Mouse (Mus musculus) layer of hippocampus, adult 11-12 months (tissue): ENCODE data around the gene Slc39a9.

Experiments used
- DNase-seq: peaks from one replicate; pipeline ENCODE4 v3.0.0; 2022; ENCODE audit warnings: low spot score

Slc39a9 gene

DNA sequence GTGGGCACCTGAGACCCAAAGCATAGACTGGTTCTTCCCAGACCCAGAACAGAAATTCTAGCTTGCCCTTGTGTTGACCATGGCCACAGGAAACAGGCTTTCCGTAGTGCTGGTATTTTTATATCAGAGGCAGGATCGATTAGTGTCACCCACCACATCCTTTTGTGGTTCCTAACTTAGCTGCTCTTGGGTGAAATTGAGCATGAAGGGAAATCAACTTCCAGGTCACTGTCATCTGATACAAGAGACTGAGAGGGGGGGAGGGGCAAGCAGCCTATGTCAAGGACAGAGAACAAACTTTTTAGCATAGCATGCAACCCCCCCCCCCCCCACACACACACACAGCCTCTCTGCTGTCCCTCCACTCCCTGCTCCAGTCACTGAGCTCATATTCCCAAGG is 75.5 kb downstream of the Slc39a9 start:
- DNase-seq = no peak

DNA sequence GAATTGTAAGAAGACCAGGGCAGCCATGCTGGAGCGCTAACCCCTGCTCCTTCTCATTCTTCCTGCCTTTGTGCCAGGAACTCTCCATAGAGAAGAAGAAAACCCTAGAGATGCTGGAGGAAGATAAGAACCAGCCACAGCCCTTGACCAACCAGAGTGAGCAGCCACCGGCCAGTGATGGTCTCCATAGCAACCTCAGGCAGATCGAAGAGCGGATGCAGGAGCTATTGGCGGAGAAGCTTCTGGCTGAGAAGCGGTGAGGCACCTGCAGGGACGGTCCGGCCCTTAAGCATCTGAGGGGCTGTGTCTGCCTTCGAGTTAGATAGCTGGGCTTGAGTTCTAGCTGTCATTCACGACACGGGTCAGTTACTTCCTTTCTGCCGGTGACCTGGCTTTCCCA is 76.8 kb downstream of the Slc39a9 start:
- no peak for DNase-seq

- no peak for DNase-seq
These were observed 77.8 kb downstream of the Slc39a9 start for GRCm38 (mm10) chr12:80721458-80721857.

GRCm38 (mm10) chr12:80724853-80725559 is 81.3 kb downstream of the Slc39a9 start:
- DNase-seq = peak; percentile 85

- no peak for DNase-seq
These were observed 84.5 kb downstream of the Slc39a9 start for GRCm38 (mm10) chr12:80728207-80728606.

DNA sequence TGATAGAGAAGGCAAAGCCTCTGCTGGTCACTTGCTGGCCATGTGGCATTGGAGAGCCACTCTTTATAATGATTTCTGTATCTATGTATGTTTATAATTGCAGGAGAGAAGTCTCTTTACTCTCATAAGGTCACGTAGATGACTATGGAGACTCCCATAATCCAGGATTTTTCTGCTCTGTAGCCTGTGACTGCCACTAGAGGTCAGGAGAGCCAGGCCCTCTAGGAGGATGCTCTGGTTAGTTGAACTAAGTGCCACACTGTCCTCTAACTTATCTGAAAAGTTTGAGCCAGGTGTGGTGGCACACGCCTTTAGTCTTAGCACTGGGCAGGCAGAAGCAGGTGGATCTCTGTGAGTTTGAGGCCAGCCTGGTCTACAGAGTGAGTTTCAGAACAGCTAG is 85.1 kb downstream of the Slc39a9 start:
- no peak for DNase-seq

- peak; percentile 66 for DNase-seq
These were observed 86.3 kb downstream of the Slc39a9 start for GRCm38 (mm10) chr12:80729758-80730530.

GRCm38 (mm10) chr12:80730567-80730966 is 86.9 kb downstream of the Slc39a9 start:
- DNase-seq = peak; percentile 70
